Mouse (Mus musculus): Measurements from ENCODE around the gene Trim59. TPM values are rescaled to one million over a fixed set of nuclear protein-coding genes. Genes with fewer than 3 reads are reported as not detected.

The Trim59 gene
- total RNA-seq, 2 experiments from 2014 or later, result 3.8 to 3.9 TPM

DNA sequence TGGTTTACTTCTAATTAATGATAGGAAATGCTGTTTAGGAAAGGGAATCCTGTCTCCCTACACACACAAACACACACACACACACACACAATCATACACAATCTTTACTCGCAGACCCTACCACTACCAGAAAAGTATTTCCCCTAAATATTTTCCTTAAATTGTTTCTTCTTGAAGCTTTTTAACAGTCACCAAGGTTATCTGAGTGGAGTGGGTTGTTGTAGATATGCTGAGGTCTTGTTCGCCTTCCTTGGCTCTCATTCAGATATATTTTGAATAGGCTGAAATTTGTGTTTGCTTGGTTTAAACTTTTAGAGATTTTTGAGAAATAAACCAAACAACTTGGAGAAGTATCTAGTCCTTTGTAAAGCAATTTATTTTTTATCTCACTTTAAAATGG lies 35.7 kb downstream of the Trim59 start:
- DNase-seq, result no peak
- intact Hi-C loops (cut with DNase I; ENCODE audit: low total_unique reads), result no loop called here

DNA sequence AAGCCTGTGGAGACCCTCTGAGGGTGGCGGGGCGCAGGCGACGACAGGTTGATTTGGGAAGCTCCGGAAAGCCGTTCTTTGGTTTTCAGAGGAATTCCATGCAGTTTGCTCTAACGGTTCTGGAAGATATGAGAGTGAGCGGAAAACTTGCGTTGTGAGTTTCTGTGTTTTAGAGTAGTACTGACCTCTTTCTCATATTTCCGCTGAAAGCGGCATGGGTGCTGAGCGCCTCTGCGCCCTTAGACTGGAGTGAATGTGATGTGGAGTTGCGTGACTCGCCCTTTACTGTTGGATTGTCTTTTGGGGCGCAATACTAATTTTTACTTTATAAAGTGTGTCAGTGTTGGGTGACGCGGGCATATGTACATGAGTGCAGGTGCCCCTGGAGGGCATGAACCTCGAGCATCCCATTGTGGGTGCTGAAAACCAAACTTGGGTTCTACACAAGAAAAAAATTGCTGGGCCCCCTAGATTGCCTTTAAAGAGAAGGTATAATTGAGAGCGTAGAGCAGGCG lies 38.3 kb downstream of the Trim59 start:
- intact Hi-C loops (cut with DNase I; ENCODE audit: low total_unique reads), result no loop called here
- no peak for DNase-seq

DNA sequence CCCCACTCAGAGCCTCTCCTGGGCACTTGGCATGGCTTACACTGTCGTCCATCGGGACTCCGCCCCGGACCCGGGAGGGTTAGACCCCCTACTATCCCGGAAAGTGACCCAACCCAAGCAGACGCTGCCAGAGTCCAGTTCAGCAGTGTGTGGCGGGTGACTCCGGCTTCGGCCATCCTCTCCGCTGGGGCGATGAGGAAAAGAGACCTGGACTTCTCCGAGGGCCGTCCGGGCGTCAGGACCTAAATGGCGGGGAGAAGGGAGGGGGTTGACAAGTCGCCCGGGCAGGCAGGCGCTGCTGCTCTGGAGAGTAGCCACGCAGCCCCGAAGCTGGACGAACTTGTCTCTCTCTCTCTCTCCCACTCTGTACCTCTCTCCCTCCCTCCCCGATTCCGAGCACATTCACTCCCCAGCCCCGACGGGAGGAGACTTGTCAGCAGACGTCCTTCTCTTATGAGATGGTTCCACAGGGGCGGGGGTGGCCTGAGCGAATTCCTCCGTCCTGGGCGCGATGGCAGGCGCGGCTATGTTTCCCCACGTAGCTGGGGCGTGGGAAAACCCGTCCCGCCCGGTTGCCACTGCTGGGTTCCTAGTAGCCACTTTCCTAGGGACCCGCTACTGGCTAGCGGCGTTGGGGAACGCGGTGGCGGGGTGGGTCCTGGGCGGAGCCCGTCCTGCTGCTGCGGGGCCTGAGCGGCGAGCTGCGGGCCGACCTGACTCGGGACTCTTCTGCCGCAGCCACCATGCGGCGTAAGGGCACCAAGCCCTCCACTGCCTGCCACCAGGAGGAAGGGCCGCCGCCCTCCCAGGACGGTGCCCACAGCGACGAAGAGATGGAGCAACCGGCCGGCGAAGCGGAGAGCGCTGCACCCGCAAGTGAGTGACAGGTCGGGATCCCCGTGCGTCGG lies 39.0 kb downstream of the Trim59 start:
- peak; percentile 56 for DNase-seq
- intact Hi-C loops (cut with DNase I; ENCODE audit: low total_unique reads), result no loop called here

DNA sequence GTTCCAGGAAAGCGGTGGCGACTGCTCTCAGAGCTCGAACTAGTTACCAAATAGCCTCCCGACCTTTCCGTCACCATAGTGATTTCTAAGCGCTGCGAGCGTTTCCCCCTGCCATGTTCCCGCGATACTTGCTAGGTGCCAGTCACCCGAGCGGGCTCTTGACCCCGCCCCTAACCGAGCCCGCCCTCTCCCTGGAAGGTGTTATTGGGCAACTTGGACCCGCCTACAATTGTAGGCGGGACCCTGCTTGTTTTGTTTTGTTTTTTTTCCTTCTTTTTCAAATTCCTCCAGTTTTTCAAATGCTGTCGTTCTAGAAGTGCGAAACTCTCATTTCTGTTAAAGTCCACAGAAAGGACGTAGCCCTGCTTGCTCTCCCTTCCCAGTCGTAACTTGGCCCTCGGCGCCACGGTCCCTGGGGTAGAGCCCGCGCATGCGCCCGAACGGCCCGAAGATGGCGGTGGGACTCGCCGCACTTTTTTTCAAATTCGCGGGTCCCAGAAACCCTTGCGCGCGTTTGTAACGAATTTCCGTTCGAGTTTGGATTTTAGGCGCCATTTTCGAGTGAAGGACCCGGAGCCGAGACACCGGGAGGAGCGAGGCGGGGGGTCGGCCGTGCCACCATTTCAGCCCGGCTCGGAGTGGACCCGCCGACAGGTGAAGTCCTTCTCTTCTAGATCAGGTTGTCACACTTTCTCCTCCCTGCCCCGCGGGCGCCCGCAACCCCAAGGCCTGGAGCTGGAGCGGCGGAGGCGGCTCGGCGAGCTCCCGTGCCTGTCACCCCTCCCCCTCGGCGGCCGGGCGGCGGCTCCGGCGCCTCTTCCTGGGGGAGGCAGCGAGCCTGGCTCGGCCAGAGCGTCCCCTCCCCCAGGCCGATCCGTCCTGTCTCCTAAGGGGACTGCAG lies 39.9 kb downstream of the Trim59 start, which contains the start of the genes Ift80 and Smc4:
Ift80 (minus strand) TSS at position 134 of the 901 bp plus-strand sequence.
Smc4 (plus strand) TSS at position 302 of the 901 bp plus-strand sequence.
- intact Hi-C loops (cut with DNase I; ENCODE audit: low total_unique reads), result no loop called here

DNA sequence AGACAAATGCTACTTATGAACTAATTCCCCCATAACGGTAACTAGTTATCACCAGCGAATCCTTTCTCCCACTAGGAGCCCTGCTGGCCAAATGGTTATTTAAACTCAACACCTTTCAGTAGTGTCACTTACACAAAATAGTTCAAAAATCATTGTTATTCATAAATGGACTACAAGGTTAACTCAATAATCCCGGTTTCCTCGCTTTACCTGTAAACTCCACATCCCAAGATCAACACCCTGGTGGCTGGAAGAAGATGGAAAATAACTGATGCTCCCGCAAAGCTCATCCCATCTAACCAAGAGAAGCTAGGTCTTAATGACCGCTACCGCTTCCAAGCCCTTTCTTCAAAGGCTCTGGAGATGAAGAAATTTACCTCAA lies 40.5 kb downstream of the Trim59 start:
- intact Hi-C loops (cut with DNase I; ENCODE audit: low total_unique reads), result no loop called here
- no peak for DNase-seq

More for the DNA sequence above, 39.9 kb downstream of the Trim59 start, which contains the start of the genes Ift80 and Smc4:
- DNase-seq, result peak; percentile 95

DNA sequence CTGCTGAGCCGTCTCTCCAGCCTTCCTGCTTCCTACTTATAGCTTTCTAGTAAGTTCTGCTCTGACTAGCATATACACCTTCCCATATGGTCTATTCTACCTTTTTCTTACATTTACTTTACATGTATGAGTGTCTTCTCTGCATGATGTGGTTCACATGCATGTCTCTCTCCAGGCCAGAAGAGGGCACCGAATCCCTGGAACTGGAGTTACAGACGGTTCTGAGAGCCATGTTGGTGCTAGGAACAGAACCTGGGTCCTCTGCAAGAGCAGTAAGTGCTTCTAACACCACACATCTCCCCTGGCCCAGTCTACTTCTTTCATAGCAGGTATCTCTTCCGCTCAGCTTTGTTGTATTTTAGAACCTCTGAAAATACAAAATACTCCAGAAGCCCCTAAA lies 41.8 kb downstream of the Trim59 start:
- no peak for DNase-seq
- intact Hi-C loops (cut with DNase I; ENCODE audit: low total_unique reads), result no loop called here

DNA sequence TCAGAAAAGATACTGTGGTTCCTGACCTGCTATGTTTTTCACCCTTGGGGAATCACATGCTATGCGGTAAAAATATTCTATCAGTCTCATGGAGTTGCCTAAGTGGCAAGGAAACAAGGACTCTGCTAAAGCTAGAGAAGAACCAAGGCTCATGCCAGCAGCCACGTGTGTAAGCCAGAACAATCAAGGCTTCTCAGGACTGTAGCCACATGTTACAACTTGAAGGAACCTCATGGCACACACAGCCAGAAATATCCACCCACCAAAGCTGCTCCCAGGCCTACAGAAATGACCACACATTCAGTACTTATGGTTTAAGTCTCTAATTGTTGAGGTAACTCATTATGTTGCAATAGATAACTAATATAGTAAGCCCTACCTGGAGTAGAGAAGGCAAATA lies 58.0 kb downstream of the Trim59 start:
- no peak for DNase-seq
- intact Hi-C loops (cut with DNase I; ENCODE audit: low total_unique reads), result no loop called here

Small RNAs within 50 kb of the gene (microRNA-seq; reads per million reads assigned to microRNA genes)
- gene Mir15b (978 to 1,300 reads per million in 2 experiments), gene Mir16-2 (224 to 226 reads per million in 2 experiments)

Other genes starting within 250 kb of the Trim59 start
- gene 1110032F04Rik, start 175.2 kb downstream of the Trim59 start, total RNA-seq (2021), result under 1 TPM; 0.13 to 0.55 TPM
- gene Ift80, start 40.2 kb downstream of the Trim59 start, total RNA-seq (2021), result 1 to 10 TPM; 3.4 to 4.8 TPM
- gene Smc4, start 40.0 kb downstream of the Trim59 start, total RNA-seq (2021), result 10 to 100 TPM; 15.2 to 17.1 TPM
- 10 to 100 TPM; 57.8 to 69.8 TPM for gene Kpna4, start 82.4 kb upstream of the Trim59 start, total RNA-seq (2021)
- not detected for gene Arl14, start 177.7 kb upstream of the Trim59 start, total RNA-seq (2021)

All from gastrocnemius, postnatal 14 days (tissue).